ENCODE assay signal across 9 mouse cellular contexts in genomic region chr8:3221960-3222635, GRCm38 (mm10). TPM values are rescaled to one million over a fixed set of nuclear protein-coding genes. Genes with fewer than 3 reads are reported as not detected.
A peak's percentile ranks its signal among the peaks of the same experiment; 100 is the strongest.
DNase-seq lines count a peak whose midpoint lies in the region; ATAC-seq and TF ChIP-seq lines count a peak whose summit lies in the region.
"Had no signal": no experiment of that assay in that cellular context is flagged by ENCODE, and none has a peak within 500 bp of the region (broad histone marks: within the 10 kb centered on the region; RNA-seq: fewer than 3 reads in every experiment).

No protein-coding gene starts in this region.

- 62% methylated on average over 6 of the region's 6 CpGs for WGBS in lung, embryonic 14.5 days
- WGBS in forebrain, embryonic 13.5 days, result 62% methylated on average over 6 of the region's 6 CpGs
- 67% methylated on average over 6 of the region's 6 CpGs for WGBS in liver, embryonic 11.5 days
- whole genome bisulfite sequencing in stomach, embryonic 15.5 days, result 62% methylated on average over 6 of the region's 6 CpGs

- H3K4me1 ChIP-seq in lung, embryonic 14.5 days (ENCODE audit: insufficient read depth), result peaks cover 12% of the 10 kb centered on the region; the same call in 1 of the 2 replicates
- H3K4me1 ChIP-seq in forebrain, embryonic 13.5 days, result peaks cover 20% of the 10 kb centered on the region
- H3K4me1 ChIP-seq in liver, embryonic 11.5 days (replicated peaks; ENCODE audit: control insufficient read depth, insufficient read depth, low read length), result peaks cover 14% of the 10 kb centered on the region
- H3K4me1 ChIP-seq in stomach, embryonic 15.5 days, result peaks cover 7% of the 10 kb centered on the region

- no peaks in the 10 kb centered on the region for H3K36me3 ChIP-seq in lung, embryonic 14.5 days (ENCODE audit: insufficient read depth)
- H3K36me3 ChIP-seq in forebrain, embryonic 13.5 days (ENCODE audit: poor library complexity, severe bottlenecking), result no peaks in the 10 kb centered on the region
- no peaks in the 10 kb centered on the region for H3K36me3 ChIP-seq in liver, embryonic 11.5 days (ENCODE audit: control insufficient read depth, insufficient read depth, low read length)
- H3K36me3 ChIP-seq in stomach, embryonic 15.5 days, result no peaks in the 10 kb centered on the region

- peak overlapping the region; percentile 50 for H3K4me3 ChIP-seq in lung, embryonic 14.5 days (ENCODE audit: low read depth, low read length)
- peak overlapping the region; percentile 60 for H3K4me3 ChIP-seq in forebrain, embryonic 13.5 days
- H3K4me3 ChIP-seq in liver, embryonic 11.5 days (ENCODE audit: low read depth, low read length), result peak overlapping the region; percentile 52
- H3K4me3 ChIP-seq in stomach, embryonic 15.5 days (replicated peaks), result peak overlapping the region; percentile 58

- ATAC-seq in lung, embryonic 14.5 days (ENCODE audit: insufficient read depth), result no peak
- no peak for ATAC-seq in forebrain, embryonic 13.5 days
- no peak for ATAC-seq in liver, embryonic 11.5 days (replicated peaks; ENCODE audit: low FRiP score)
- no peak for ATAC-seq in stomach, embryonic 15.5 days (ENCODE audit: insufficient read depth, low FRiP score, low read depth)

- TF ChIP-seq CTCF in lung, embryonic 14.5 days (IDR thresholded peaks at IDR 0.05; ENCODE audit: low read depth), result no peak

- H3K4me2 ChIP-seq in lung, embryonic 14.5 days, result peak overlapping the region; percentile 85
- H3K4me2 ChIP-seq in forebrain, embryonic 13.5 days, result peak overlapping the region; percentile 74
- H3K4me2 ChIP-seq in liver, embryonic 11.5 days, result peak overlapping the region; percentile 80
- peak overlapping the region; percentile 87 for H3K4me2 ChIP-seq in stomach, embryonic 15.5 days

- no peak for DNase-seq in lung, embryonic 14.5 days
- DNase-seq in lung, postnatal 10 days, result no peak
- no peak for DNase-seq in liver, embryonic 11.5 days (ENCODE audit: low spot score)
- DNase-seq in yolk sac, embryonic 10.5 days (ENCODE audit: low spot score), result no peak
- DNase-seq in lung, adult 18-20 months, result no peak
- DNase-seq in right cerebral cortex, postnatal 14 days, result no peak
- DNase-seq: right cerebral cortex, adult 18-20 months had no signal

- H3K9ac ChIP-seq in lung, embryonic 14.5 days, result peak overlapping the region; percentile 68
- peak overlapping the region; percentile 82 for H3K9ac ChIP-seq in forebrain, embryonic 13.5 days
- peak overlapping the region; percentile 69 for H3K9ac ChIP-seq in liver, embryonic 11.5 days (ENCODE audit: low read depth, low read length)
- peak overlapping the region; percentile 61; the same call in 1 of the 2 replicates for H3K9ac ChIP-seq in stomach, embryonic 15.5 days

- H3K27me3 ChIP-seq in lung, embryonic 14.5 days (ENCODE audit: insufficient read depth, low read length), result no peaks in the 10 kb centered on the region
- no peaks in the 10 kb centered on the region for H3K27me3 ChIP-seq in forebrain, embryonic 13.5 days
- H3K27me3 ChIP-seq in liver, embryonic 11.5 days (replicated peaks; ENCODE audit: control insufficient read depth, insufficient read depth, low read length), result no peaks in the 10 kb centered on the region
- H3K27me3 ChIP-seq in stomach, embryonic 15.5 days (replicated peaks), result no peaks in the 10 kb centered on the region

- no peaks in the 10 kb centered on the region for H3K9me3 ChIP-seq in lung, embryonic 14.5 days (ENCODE audit: low read depth, low read length)
- no peaks in the 10 kb centered on the region for H3K9me3 ChIP-seq in forebrain, embryonic 13.5 days (replicated peaks)
- no peaks in the 10 kb centered on the region for H3K9me3 ChIP-seq in liver, embryonic 11.5 days (ENCODE audit: control insufficient read depth, low read length)
- no peaks in the 10 kb centered on the region for H3K9me3 ChIP-seq in stomach, embryonic 15.5 days

- H3K27ac ChIP-seq in lung, embryonic 14.5 days (ENCODE audit: low read depth), result peak overlapping the region; percentile 94
- H3K27ac ChIP-seq in forebrain, embryonic 13.5 days, result peak overlapping the region; percentile 89
- H3K27ac ChIP-seq in liver, embryonic 11.5 days (ENCODE audit: low read depth, low read length), result peak overlapping the region; percentile 79
- H3K27ac ChIP-seq in stomach, embryonic 15.5 days, result peak overlapping the region; percentile 91; the same call in 1 of the 2 replicates

RNA-seq across cellular contexts. Expression of gene Insr, which starts 57.3 kb away (rescaled TPM):
- polyA plus RNA-seq in lung, embryonic 14.5 days (2014; fragmentation: Nextera tagmentation; extraction: Ambion mirVana), result 35.5 and 39.4 TPM in 2 replicates
- polyA plus RNA-seq in forebrain, embryonic 13.5 days (2015; fragmentation: Nextera tagmentation; extraction: Ambion mirVana), result 51.3 and 53.5 TPM in 2 replicates
- polyA plus RNA-seq in liver, embryonic 11.5 days (2014; fragmentation: Nextera tagmentation; extraction: Ambion mirVana), result 26.5 and 34.5 TPM in 2 replicates
- 37.9 and 40.2 TPM in 2 replicates for polyA plus RNA-seq in stomach, embryonic 15.5 days (2015; fragmentation: Nextera tagmentation; extraction: Ambion mirVana)
